Mouse (Mus musculus) inflammation-experienced regulatory T-cells, adult 6 months (primary cell): ENCODE measurements at regions not wholly inside any gene's neighbourhood (a gene's known extent, or its start where the extent isn't known, plus 50 kb on each side); places are given as distances from the start of the nearest gene placed in this dataset.

Experiments used
- ATAC-seq: one replicate; pipeline ENCODE4 v1.8.0; 2017

- ATAC-seq: no peak
Measured at GRCm38 (mm10) chr11:19254183-19254582, 235.4 kb upstream of the Meis1 start.

- ATAC-seq: no peak
Measured at GRCm38 (mm10) chr11:19257549-19257948, 238.8 kb upstream of the Meis1 start.

- no peak for ATAC-seq
Measured at GRCm38 (mm10) chr11:19262832-19263231, 244.0 kb upstream of the Meis1 start.

- no peak for ATAC-seq
Measured at GRCm38 (mm10) chr11:19264798-19265671, 246.2 kb upstream of the Meis1 start.

GRCm38 (mm10) chr11:19265672-19265972, 246.8 kb upstream of the Meis1 start:
- no peak for ATAC-seq

GRCm38 (mm10) chr11:19290971-19291370, 272.2 kb upstream of the Meis1 start:
- no peak for ATAC-seq

GRCm38 (mm10) chr11:19299411-19299810, 280.6 kb upstream of the Meis1 start:
- no peak for ATAC-seq

GRCm38 (mm10) chr11:19306687-19307086, 287.9 kb upstream of the Meis1 start:
- no peak for ATAC-seq

- ATAC-seq: no peak
Measured at GRCm38 (mm10) chr11:19330685-19331239, 312.0 kb upstream of the Meis1 start.

- ATAC-seq: no peak
Measured at GRCm38 (mm10) chr11:19332274-19332673, 313.5 kb upstream of the Meis1 start.

- ATAC-seq: no peak
Measured at GRCm38 (mm10) chr11:19332727-19333126, 313.9 kb upstream of the Meis1 start.

GRCm38 (mm10) chr11:19333908-19334487, 315.2 kb upstream of the Meis1 start:
- ATAC-seq: no peak

- no peak for ATAC-seq
Measured at GRCm38 (mm10) chr11:19335384-19335783, 316.6 kb upstream of the Meis1 start.

GRCm38 (mm10) chr11:19339721-19340317, 321.0 kb upstream of the Meis1 start:
- ATAC-seq: no peak

- no peak for ATAC-seq
Measured at GRCm38 (mm10) chr11:19340889-19341288, 322.1 kb upstream of the Meis1 start.

GRCm38 (mm10) chr11:19341379-19341778, 322.6 kb upstream of the Meis1 start:
- no peak for ATAC-seq

GRCm38 (mm10) chr11:19342803-19343202, 324.0 kb upstream of the Meis1 start:
- ATAC-seq: no peak

GRCm38 (mm10) chr11:19346276-19346826, 327.6 kb upstream of the Meis1 start:
- no peak for ATAC-seq

GRCm38 (mm10) chr11:19350331-19351242, 331.8 kb upstream of the Meis1 start:
- no peak for ATAC-seq

- no peak for ATAC-seq
Measured at GRCm38 (mm10) chr11:19351243-19351787, 332.5 kb upstream of the Meis1 start.

- no peak for ATAC-seq
Measured at GRCm38 (mm10) chr11:19353706-19354105, 334.9 kb upstream of the Meis1 start.

GRCm38 (mm10) chr11:19355179-19355578, 336.4 kb upstream of the Meis1 start:
- ATAC-seq: no peak
